Mouse (Mus musculus) MEL (cell line): Measurements from ENCODE around the gene Klhl26. TPM values are rescaled to one million over a fixed set of nuclear protein-coding genes. Genes with fewer than 3 reads are reported as not detected.

ENCODE experiments used
- DNase-seq: peaks from one replicate; pipeline ENCODE4 v3.0.0; 2011; ENCODE audit warnings: low read depth, low spot score
- H3K27ac ChIP-seq: 2 replicates; pipeline ENCODE4 v1.5.1; 2012; ENCODE audit warnings: low read depth, mild to moderate bottlenecking, control low read depth, low read length, moderate library complexity; ENCODE audit not compliant: control insufficient read depth
- H3K27me3 ChIP-seq, 2 experiments: fragments of 150-350 bp in 1 of 2; sonication (generic) in 1 of 2; 2 replicates each; pipeline ENCODE4 v1.6.1; 2012; ENCODE audit warnings: low read length in 2 of 2, mild to moderate bottlenecking in 2 of 2, improper control_type of control experiment in 1 of 2, moderate library complexity in 1 of 2; ENCODE audit not compliant: insufficient read depth in 2 of 2, control insufficient read depth in 1 of 2
- H3K36me3 ChIP-seq, 2 experiments: 2 replicates each; pipeline ENCODE4 v1.6.1; 2012 to 2014; ENCODE audit warnings: low read length in 2 of 2, improper control_type of control experiment in 1 of 2, inconsistent platforms in 1 of 2, mild to moderate bottlenecking in 1 of 2; ENCODE audit not compliant: insufficient read depth in 2 of 2, control insufficient read depth in 1 of 2
- H3K4me1 ChIP-seq, 2 experiments: fragments of 150-350 bp in 1 of 2; sonication (generic) in 1 of 2; 2 replicates each; pipeline ENCODE4 v1.6.1; 2012; ENCODE audit warnings: low read length in 2 of 2, improper control_type of control experiment in 1 of 2, mild to moderate bottlenecking in 1 of 2; ENCODE audit not compliant: insufficient read depth in 2 of 2, control insufficient read depth in 1 of 2
- H3K4me3 ChIP-seq, 2 experiments: fragments of 150-350 bp in 1 of 2; sonication (generic) in 1 of 2; 2 replicates each; pipeline ENCODE4 v1.5.1; 2012; ENCODE audit warnings: low read depth in 2 of 2, low read length in 2 of 2, mild to moderate bottlenecking in 2 of 2, moderate library complexity in 2 of 2, control low read depth in 1 of 2, improper control_type of control experiment in 1 of 2; ENCODE audit not compliant: control insufficient read depth in 1 of 2, insufficient read depth in 1 of 2
- H3K79me2 ChIP-seq: 2 replicates; pipeline ENCODE4 v1.6.1; 2012; ENCODE audit warnings: mild to moderate bottlenecking, low read length, moderate library complexity; ENCODE audit not compliant: control insufficient read depth, poor library complexity, insufficient read depth
- H3K9ac ChIP-seq: 2 replicates; pipeline ENCODE4 v1.6.1; 2012; ENCODE audit warnings: low read depth, mild to moderate bottlenecking, control low read depth, low read length, moderate library complexity; ENCODE audit not compliant: control insufficient read depth, poor library complexity, severe bottlenecking
- H3K9me3 ChIP-seq: fragments of 150-350 bp; sonication (generic); replicated peaks from 2 replicates; pipeline ENCODE4 v1.6.1; 2012; ENCODE audit warnings: mild to moderate bottlenecking, low read length, improper control_type of control experiment, moderate library complexity; ENCODE audit not compliant: insufficient read depth
- CHD2 ChIP-seq: IDR thresholded peaks from 2 replicates; pipeline ENCODE4 v1.6.1; 2011; ENCODE audit warnings: low read length, improper control_type of control experiment
- ELF1 ChIP-seq: IDR thresholded peaks from 2 replicates; pipeline ENCODE4 v1.6.1; 2014; ENCODE audit warnings: low read depth, mild to moderate bottlenecking, inconsistent platforms, low read length, improper control_type of control experiment, moderate library complexity
- EP300 ChIP-seq, 2 experiments: IDR thresholded peaks; 2 replicates each; pipeline ENCODE4 v1.6.1; 2011; ENCODE audit warnings: improper control_type of control experiment in 2 of 2, low read length in 2 of 2, low read depth in 1 of 2, mild to moderate bottlenecking in 1 of 2
- KAT2A ChIP-seq: conservative IDR thresholded peaks from 2 replicates; pipeline ENCODE4 v1.6.1; 2012; ENCODE audit warnings: low read depth, low read length, improper control_type of control experiment, inconsistent platforms
- MXI1 ChIP-seq: IDR thresholded peaks from 2 replicates; pipeline ENCODE4 v1.6.1; 2011; ENCODE audit warnings: mild to moderate bottlenecking, low read depth, low read length, improper control_type of control experiment
- MYB ChIP-seq: IDR thresholded peaks from 2 replicates; pipeline ENCODE4 v1.6.1; 2011; ENCODE audit warnings: mild to moderate bottlenecking, low read depth, low read length, improper control_type of control experiment
- NELFE ChIP-seq: IDR thresholded peaks from 2 replicates; pipeline ENCODE4 v1.6.1; 2011; ENCODE audit warnings: low read depth, low read length, improper control_type of control experiment
- NRF1 ChIP-seq: IDR thresholded peaks from 2 replicates; pipeline ENCODE4 v1.6.1; 2014; ENCODE audit warnings: low read depth, mild to moderate bottlenecking, inconsistent platforms, low read length, improper control_type of control experiment, moderate library complexity; ENCODE audit not compliant: poor library complexity, insufficient read depth, severe bottlenecking
- POLR2A ChIP-seq, 2 experiments: IDR thresholded peaks; 2 replicates each; pipeline ENCODE4 v1.6.1; 2011 to 2012; ENCODE audit warnings: low read length in 2 of 2, mild to moderate bottlenecking in 2 of 2, control low read depth in 1 of 2, improper control_type of control experiment in 1 of 2, low read depth in 1 of 2, moderate library complexity in 1 of 2; ENCODE audit not compliant: control insufficient read depth in 1 of 2, insufficient read depth in 1 of 2, poor library complexity in 1 of 2
- POLR2AphosphoS2 ChIP-seq: IDR thresholded peaks from 2 replicates; pipeline ENCODE4 v1.6.1; 2011; ENCODE audit warnings: low read length, improper control_type of control experiment
- RAD21 ChIP-seq: IDR thresholded peaks from 2 replicates; pipeline ENCODE4 v1.6.1; 2011; ENCODE audit warnings: mild to moderate bottlenecking, low read depth, low read length, improper control_type of control experiment
- RCOR1 ChIP-seq: IDR thresholded peaks from 2 replicates; pipeline ENCODE4 v1.6.1; 2012; ENCODE audit warnings: low read depth, mild to moderate bottlenecking, inconsistent platforms, low read length, improper control_type of control experiment
- SIN3A ChIP-seq: IDR thresholded peaks from 2 replicates; pipeline ENCODE4 v1.6.1; 2012; ENCODE audit warnings: low read length, improper control_type of control experiment, inconsistent platforms
- TCF12 ChIP-seq: IDR thresholded peaks from 2 replicates; pipeline ENCODE4 v1.6.1; 2014; ENCODE audit warnings: low read depth, mild to moderate bottlenecking, inconsistent platforms, low read length, improper control_type of control experiment, moderate library complexity
- UBTF ChIP-seq: IDR thresholded peaks from 2 replicates; pipeline ENCODE4 v1.6.1; 2012; ENCODE audit warnings: low read depth, mild to moderate bottlenecking, inconsistent platforms, low read length, improper control_type of control experiment, moderate library complexity, borderline replicate concordance; ENCODE audit not compliant: insufficient read depth
- USF2 ChIP-seq, 2 experiments: IDR thresholded peaks; 2 replicates each; pipeline ENCODE4 v1.6.1; 2011 to 2012; ENCODE audit warnings: improper control_type of control experiment in 2 of 2, low read length in 2 of 2, borderline replicate concordance in 1 of 2, inconsistent platforms in 1 of 2, low read depth in 1 of 2, mild to moderate bottlenecking in 1 of 2; ENCODE audit not compliant: insufficient read depth in 1 of 2
- ZKSCAN1 ChIP-seq: IDR thresholded peaks from 2 replicates; pipeline ENCODE4 v1.6.1; 2012; ENCODE audit warnings: low read depth, mild to moderate bottlenecking, inconsistent platforms, low read length, improper control_type of control experiment, moderate library complexity
- polyA plus RNA-seq, 2 experiments: library from polyadenylated mRNA; stranded (reverse) in 1 of 2; unstranded in 1 of 2; fragments of >175 nt in 1 of 2; fragments of >200 nt in 1 of 2; gene quantifications; 2 replicates each; pipeline versions ENCODE4 v1.2.1 to v1.2.4; 2012; ENCODE audit warnings: low replicate concordance in 2 of 2, low read depth in 1 of 2; ENCODE audit not compliant: insufficient read length in 2 of 2, insufficient read depth in 1 of 2, missing spikeins in 1 of 2
- total RNA-seq: library from RNA; depleted of rRNA; stranded (reverse); fragments of 300-350 nt; gene quantifications from 2 replicates; pipeline ENCODE4 v1.2.3, GENCODE M21; 2012

Gene Klhl26
- total and polyA plus RNA-seq, 3 experiments, result 8.0 to 11.4 TPM; not detected in 1

DNA sequence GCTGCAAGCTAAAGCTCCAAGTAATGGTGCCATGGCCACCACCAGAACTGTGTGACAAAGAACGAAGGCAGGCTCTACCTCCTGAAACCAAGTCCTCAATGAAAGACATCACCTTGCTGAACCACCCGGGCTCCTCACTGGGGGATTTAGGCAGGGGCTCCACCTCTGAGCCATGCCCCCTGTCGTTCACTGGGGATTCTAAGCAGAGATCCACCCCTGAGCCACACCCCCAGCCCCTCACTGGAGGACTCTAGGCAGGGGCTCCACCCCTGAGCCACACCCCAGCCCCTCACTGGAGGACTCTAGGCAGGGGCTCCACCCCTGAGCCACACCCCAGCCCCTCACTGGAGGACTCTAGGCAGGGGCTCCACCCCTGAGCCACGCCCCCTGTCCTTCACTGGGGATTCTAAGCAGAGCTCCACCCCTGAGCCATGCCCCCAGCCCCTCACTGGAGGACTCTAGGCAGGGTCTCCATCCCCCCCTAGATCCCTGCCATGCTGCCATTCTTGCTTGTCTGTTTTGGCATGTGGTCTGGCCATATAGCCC lies 43.7 kb downstream of the Klhl26 start:
- Histone ChIP-seq H3K4me1 (no peaks in the 10 kb centered on the region; a peak in 1 of 4 replicates), H3K27ac (no peak overlapping the region), H3K79me2 (peaks cover 8% of the 10 kb centered on the region), H3K36me3 (no peaks in the 10 kb centered on the region), H3K4me3 (no peak overlapping the region), H3K27me3 (no peaks in the 10 kb centered on the region), H3K9me3 (no peaks in the 10 kb centered on the region)
- DNase-seq, result peak; percentile 37
- TF ChIP-seq MYB, result no peak
- TF ChIP-seq KAT2A, result no peak
- no peak for TF ChIP-seq NRF1
- TF ChIP-seq EP300 (IDR thresholded peaks at IDR 0.05; ENCODE audit: low read depth in 1 of 2, low read length in 2 of 2), result no peak
- no peak for TF ChIP-seq RAD21
- TF ChIP-seq ELF1, result no peak
- no peak for TF ChIP-seq POLR2AphosphoS2
- no peak for TF ChIP-seq ZKSCAN1
- TF ChIP-seq SIN3A, result no peak
- TF ChIP-seq USF2 (IDR thresholded peaks at IDR 0.05; ENCODE audit: borderline replicate concordance in 1 of 2, insufficient read depth in 1 of 2, low read depth in 1 of 2, low read length in 2 of 2), result no peak
- TF ChIP-seq, all 39 proteins: peak for 0
- H3K9ac ChIP-seq, result no peak overlapping the region

DNA sequence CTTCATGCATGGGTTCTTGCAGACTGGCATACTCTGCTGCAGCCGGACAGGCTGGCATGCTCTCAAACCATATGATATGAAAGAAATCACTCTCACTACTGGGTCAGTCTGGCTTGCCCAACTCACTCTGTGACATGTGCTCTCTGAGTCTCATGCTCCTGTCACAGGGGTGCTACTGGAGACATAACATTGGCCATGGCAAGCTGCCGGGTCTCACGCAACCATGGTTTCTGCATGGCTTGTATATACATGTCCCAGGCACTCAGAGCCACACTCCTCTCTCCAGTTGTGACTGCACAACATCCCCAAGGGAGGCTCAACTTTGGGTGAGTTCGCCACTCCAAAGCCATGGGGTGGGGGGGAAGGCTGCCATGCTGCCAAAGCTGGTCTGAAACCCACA lies 45.6 kb downstream of the Klhl26 start:
- H3K27ac ChIP-seq, result no peak overlapping the region
- H3K4me1 ChIP-seq, result peaks cover 0 to 2% of the 10 kb centered on the region in 2 experiments; a peak in 1 of 4 replicates
- H3K9ac ChIP-seq, result no peak overlapping the region
- TF ChIP-seq MXI1 (no peak), UBTF (no peak), NELFE (no peak), RCOR1 (no peak), TCF12 (no peak), CHD2 (no peak), POLR2A (IDR thresholded peaks at IDR 0.05; ENCODE audit: control insufficient read depth in 1 of 2, insufficient read depth in 1 of 2, low read depth in 1 of 2, low read length in 2 of 2, poor library complexity in 1 of 2) (no peak)
- TF ChIP-seq, all 39 proteins: peak for 0
- H3K4me3 ChIP-seq, result no peak overlapping the region
- H3K27me3 ChIP-seq, result no peaks in the 10 kb centered on the region
- 0 out of 4 replicates have a peak, but pooled peaks cover 0 to 2% of the 10 kb centered on the region in 2 experiments for H3K36me3 ChIP-seq
- H3K79me2 ChIP-seq, result peaks cover 7% of the 10 kb centered on the region
- DNase-seq, result no peak
- no peaks in the 10 kb centered on the region for H3K9me3 ChIP-seq
